Mouse (Mus musculus): Measurements from ENCODE around the gene Hcn1.

Gene Hcn1

DNA sequence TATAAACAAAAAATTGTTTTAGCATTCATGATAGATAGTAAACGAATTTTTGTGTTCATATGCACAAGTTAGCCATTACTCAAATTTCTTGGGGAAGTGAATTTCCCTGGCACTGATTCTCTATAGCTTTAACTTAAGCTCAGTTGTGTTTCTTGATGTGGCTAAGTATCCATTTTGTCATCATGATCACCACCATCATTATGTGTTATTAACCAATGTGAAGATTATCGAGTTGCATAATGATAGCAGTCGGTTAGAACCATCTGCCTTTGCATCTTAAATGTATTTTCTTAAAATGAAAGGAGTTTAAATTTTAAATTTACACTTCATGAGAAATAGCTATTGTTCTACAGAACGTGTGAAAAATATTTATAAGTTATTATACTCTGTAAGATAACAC, 426.5 kb downstream of the Hcn1 start:
- DNase-seq = no peak

DNA sequence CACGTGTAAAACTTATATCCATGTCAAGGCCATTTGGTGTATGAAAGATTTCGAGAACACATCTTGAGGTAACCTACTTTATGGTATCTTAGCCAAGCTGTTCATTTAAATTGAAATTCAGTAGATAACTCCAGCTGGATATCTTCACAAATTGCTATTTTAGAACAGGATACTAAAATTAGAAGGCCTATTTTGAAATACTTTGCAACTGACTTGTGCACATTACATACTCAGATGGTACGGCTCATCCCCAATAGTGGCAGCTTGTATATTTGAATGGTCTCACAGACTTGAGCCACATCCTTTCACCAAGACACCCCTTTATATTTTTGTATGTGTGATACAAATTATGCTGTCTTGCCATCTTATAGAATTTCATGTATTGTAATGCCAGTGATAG, 427.5 kb downstream of the Hcn1 start:
- no peak for DNase-seq

- DNase-seq = no peak
Observed at GRCm38 (mm10) chr13:118035598-118035997, 433.5 kb downstream of the Hcn1 start.
